Mouse (Mus musculus) forebrain, embryonic 13.5 days (tissue): ENCODE measurements at regions not wholly inside any gene's neighbourhood (a gene's known extent, or its start where the extent isn't known, plus 50 kb on each side); places are given as distances from the start of the nearest gene placed in this dataset.

Experiments used
- ATAC-seq: fragments of 200-750 bp; cut with Nextera tagmentation; 2 replicates; pipeline ENCODE4 v1.8.0; 2017
- H3K27ac ChIP-seq: fragments of 300-500 bp; sonication (generic); 2 replicates; pipeline ENCODE4 v1.5.1; 2015; ENCODE audit warnings: inconsistent platforms, mild to moderate bottlenecking, moderate library complexity
- H3K27me3 ChIP-seq: fragments of 300-500 bp; sonication (generic); 2 replicates; pipeline ENCODE4 v1.6.1; 2015; ENCODE audit warnings: mild to moderate bottlenecking, inconsistent platforms
- H3K36me3 ChIP-seq: fragments of 300-500 bp; sonication (generic); 2 replicates; pipeline ENCODE4 v1.6.1; 2015; ENCODE audit warnings: mild to moderate bottlenecking, inconsistent platforms; ENCODE audit not compliant: poor library complexity, severe bottlenecking
- H3K4me1 ChIP-seq: fragments of 300-500 bp; sonication (generic); 2 replicates; pipeline ENCODE4 v1.6.1; 2015; ENCODE audit warnings: inconsistent platforms
- H3K4me2 ChIP-seq: fragments of 300-500 bp; sonication (generic); 2 replicates; pipeline ENCODE4 v1.6.1; 2015; ENCODE audit warnings: inconsistent platforms, mild to moderate bottlenecking, moderate library complexity
- H3K4me3 ChIP-seq: fragments of 300-500 bp; sonication (generic); 2 replicates; pipeline ENCODE4 v1.5.1; 2015; ENCODE audit warnings: mild to moderate bottlenecking, inconsistent platforms
- H3K9ac ChIP-seq: fragments of 300-500 bp; sonication (generic); 2 replicates; pipeline ENCODE4 v1.6.1; 2015; ENCODE audit warnings: mild to moderate bottlenecking, inconsistent platforms
- H3K9me3 ChIP-seq: fragments of 300-500 bp; sonication (generic); replicated peaks from 2 replicates; pipeline ENCODE4 v1.6.1; 2016; ENCODE audit warnings: inconsistent platforms
- WGBS: fragments of 180-500 bp; shearing (Covaris S2); methylation state at CpG from one replicate; pipeline ENCODE4 v1.1.7; 2015; 5-methylcytosine and 5-hydroxymethylcytosine counted together

DNA sequence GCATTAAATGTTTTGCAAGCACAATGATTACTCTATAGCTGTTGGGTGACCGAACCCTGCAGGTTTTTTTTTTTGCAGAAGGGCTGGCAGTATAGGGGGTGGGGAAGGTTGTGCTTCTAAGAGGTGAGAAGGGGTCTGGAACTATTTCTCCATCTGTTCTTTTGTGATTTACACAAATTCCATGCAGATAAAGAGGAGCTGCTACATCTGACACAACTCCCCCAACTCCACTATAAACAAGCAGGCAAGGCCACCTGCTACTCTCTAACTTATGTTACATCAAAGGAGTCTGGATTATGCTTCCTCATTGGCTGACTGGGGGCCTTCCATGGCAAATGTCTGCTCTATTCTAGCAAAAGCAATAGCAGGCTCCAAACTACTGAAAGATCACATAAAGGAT is 299.2 kb upstream of the Flrt2 start:
- Histone ChIP-seq H3K27ac (0 out of 2 replicates have a peak overlapping the region, but pooled peaks have one; percentile 6), H3K4me1 (peaks cover 10% of the 10 kb centered on the region), H3K27me3 (no peaks in the 10 kb centered on the region)

DNA sequence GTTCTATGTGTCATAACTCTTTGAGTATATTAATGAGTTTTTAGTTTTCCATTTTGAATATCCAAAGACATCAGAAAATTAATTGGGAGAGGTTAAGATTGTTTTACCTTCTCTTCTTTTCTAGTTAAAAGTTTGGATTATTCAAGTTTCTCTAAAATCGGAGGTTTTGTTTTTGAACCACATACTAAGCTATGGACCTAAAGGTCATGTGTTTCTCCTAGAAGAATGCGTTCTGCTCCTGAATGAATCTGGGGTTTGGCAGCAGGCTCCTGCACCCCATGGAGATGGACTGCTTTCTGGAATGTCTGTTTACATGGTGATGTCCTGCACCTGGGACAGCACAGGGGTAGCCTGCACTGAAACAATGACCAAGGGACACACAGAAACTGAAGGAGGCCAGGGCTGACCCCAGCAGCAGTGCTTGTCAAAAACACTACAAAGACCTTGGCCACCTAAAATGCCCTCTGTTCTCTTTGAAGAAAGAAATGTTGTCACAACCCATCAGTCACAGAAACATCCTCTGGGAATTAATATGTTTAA is 297.0 kb upstream of the Flrt2 start:
- WGBS = 74% methylated on average over 2 of the region's 2 CpGs
- Histone ChIP-seq H3K4me2 (no peak overlapping the region), H3K36me3 (no peaks in the 10 kb centered on the region), H3K9me3 (no peaks in the 10 kb centered on the region), H3K27me3 (no peaks in the 10 kb centered on the region), H3K27ac (no peak overlapping the region), H3K9ac (no peak overlapping the region), H3K4me1 (peaks cover 10% of the 10 kb centered on the region), H3K4me3 (no peak overlapping the region)
- ATAC-seq = no peak

More for the DNA sequence above, 299.2 kb upstream of the Flrt2 start:
- ATAC-seq = peak; percentile 94
- WGBS = 47% methylated on average over 1 of the region's 1 CpGs
- Histone ChIP-seq H3K4me3 (no peak overlapping the region), H3K36me3 (no peaks in the 10 kb centered on the region), H3K9ac (no peak overlapping the region), H3K9me3 (no peaks in the 10 kb centered on the region), H3K4me2 (no peak overlapping the region)

DNA sequence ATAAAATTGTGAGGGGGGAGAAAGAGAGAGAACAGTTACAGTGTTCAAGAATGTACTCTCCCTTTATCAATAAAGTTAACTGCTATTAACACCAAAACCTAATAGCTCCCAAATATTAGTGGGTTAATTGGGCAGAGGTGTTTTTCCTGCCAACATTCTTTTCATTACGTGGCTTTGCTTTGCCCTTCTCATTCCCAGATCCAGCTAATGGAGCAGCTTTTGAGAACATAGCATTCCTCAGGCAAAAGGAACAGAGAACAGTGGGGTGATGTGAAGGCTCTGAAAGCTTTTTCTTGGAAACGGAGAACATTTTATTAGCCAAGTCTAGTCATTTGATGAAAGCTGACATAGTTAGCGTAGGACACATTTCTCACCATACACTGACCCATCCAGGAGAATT is 271.2 kb upstream of the Flrt2 start:
- Histone ChIP-seq H3K27ac (no peak overlapping the region), H3K4me3 (no peak overlapping the region), H3K27me3 (no peaks in the 10 kb centered on the region), H3K9ac (no peak overlapping the region), H3K4me1 (no peaks in the 10 kb centered on the region), H3K9me3 (no peaks in the 10 kb centered on the region), H3K4me2 (no peak overlapping the region), H3K36me3 (no peaks in the 10 kb centered on the region)
- 67% methylated on average over 3 of the region's 3 CpGs for WGBS
- no peak for ATAC-seq

DNA sequence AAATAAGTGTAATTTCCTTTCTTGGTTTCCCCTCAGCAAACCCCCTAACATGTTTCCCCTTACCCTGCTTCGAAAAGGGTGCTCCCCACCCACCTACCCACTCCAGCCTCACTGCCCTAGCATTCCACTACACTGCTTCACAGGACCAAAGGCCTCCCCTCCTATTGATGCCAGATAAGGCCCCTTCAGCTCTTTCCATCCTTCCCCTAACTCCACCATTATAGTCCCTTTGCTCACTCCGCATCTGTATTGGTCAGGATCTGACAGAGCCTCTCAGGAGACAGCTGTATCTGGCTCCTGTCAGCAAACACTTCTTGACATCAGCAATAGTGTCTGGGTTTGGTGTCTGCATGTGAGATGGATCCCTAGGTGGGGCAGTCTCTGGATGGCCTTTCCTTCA is 267.3 kb upstream of the Flrt2 start:
- H3K4me1 ChIP-seq = no peaks in the 10 kb centered on the region
- no peaks in the 10 kb centered on the region for H3K9me3 ChIP-seq
- no peak for ATAC-seq
- no peak overlapping the region for H3K27ac ChIP-seq
- H3K4me3 ChIP-seq = no peak overlapping the region
- no peak overlapping the region for H3K9ac ChIP-seq
- no peak overlapping the region for H3K4me2 ChIP-seq
- H3K36me3 ChIP-seq = no peaks in the 10 kb centered on the region
- 88% methylated on average over 2 of the region's 2 CpGs for WGBS
- no peaks in the 10 kb centered on the region for H3K27me3 ChIP-seq

DNA sequence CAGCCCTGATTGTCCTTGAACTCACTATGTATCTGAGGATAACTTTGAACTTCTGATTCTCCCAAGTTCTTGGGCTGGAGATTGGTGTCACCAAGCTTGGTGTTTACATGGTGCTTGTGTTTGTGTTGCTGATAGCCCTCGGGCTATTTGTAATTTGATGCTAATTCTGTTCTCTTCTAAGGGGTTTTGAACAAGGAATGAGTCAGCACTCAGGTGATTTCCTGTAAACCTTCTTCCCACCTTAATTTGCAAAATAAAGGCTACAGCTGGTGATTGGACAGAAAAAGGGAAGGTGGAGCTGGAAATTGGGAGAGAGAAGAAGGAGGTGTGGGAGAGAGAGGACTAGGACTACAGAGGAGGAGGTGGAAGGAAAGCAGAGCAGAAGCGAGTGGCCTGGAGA is 254.8 kb upstream of the Flrt2 start:
- Histone ChIP-seq H3K27me3 (no peaks in the 10 kb centered on the region), H3K36me3 (no peaks in the 10 kb centered on the region), H3K4me3 (no peak overlapping the region), H3K27ac (no peak overlapping the region), H3K4me1 (no peaks in the 10 kb centered on the region), H3K4me2 (no peak overlapping the region), H3K9me3 (no peaks in the 10 kb centered on the region), H3K9ac (no peak overlapping the region)
- WGBS = 76% methylated on average over 2 of the region's 2 CpGs
- no peak for ATAC-seq

DNA sequence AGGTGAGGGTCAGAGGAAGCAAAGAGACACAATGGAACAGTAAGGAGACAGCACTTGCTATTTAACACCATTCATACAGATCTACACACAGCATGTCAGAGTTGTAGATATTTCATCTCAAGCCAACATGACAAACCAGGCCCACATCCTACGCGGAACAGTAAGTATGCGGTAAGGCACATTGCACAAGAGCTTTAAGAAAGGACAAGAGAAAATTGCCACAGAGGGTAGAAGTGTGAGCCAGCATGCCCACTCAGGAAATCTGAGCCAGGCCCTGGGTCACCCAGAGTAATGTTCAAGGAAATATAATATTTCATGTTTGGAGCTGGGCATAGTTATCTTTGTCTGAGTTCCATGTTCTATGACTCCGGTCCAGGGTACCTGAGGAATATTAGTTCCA is 234.5 kb upstream of the Flrt2 start:
- 94% methylated on average over 4 of the region's 4 CpGs for WGBS
- no peak overlapping the region for H3K4me2 ChIP-seq
- H3K4me3 ChIP-seq = no peak overlapping the region
- ATAC-seq = no peak
- H3K9ac ChIP-seq = no peak overlapping the region
- H3K27ac ChIP-seq = no peak overlapping the region
- H3K36me3 ChIP-seq = no peaks in the 10 kb centered on the region
- H3K4me1 ChIP-seq = no peaks in the 10 kb centered on the region
- no peaks in the 10 kb centered on the region for H3K9me3 ChIP-seq
- H3K27me3 ChIP-seq = 0 out of 2 replicates have a peak, but pooled peaks cover 7% of the 10 kb centered on the region

DNA sequence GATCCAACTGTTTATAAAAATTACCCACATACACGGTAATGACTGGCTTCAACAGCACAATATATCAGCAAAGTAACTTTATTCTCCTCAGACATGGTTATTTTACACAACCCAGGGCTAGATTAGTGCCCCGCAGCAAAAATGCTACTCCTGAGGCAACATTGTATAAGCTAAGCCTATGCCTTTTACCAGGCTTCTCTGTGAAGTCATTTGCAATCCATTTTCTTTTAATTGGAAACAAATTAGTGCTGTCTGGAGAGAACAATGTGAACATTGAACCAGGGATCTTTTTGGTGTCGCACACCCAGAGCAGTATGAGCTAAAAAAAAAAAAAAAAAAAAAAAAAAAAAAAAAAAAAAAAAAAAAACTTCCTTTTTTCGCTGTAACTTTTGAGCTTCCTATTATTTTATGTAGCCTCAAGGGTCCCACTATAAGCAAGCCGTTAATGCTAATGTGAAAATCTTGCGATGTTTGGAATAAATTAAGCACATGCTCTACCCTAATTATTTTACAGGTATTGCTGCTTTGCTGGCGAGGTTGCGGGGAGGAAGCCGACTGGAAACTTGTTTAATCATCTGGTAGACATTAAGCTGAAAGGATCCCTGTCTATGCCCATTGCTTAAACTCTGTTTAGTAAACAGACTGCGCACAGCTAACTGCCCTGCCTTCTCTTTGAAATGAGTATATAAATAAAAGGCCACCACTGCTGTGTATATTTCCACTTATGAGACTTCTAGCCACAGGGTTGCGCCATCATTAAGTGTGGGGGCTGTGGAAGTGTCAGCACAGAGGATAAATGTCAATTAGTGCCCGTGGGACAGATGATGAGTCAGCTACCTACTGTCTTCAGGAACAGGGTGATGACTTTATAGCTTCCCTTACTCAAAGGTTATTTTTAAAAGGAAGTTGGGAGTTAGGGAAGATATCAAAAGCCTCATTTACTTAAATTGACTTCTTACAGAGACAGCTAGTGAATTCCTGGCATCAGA is 225.2 kb upstream of the Flrt2 start:
- peaks cover 15% of the 10 kb centered on the region; the same call in 1 of the 2 replicates for H3K27me3 ChIP-seq
- H3K4me1 ChIP-seq = peaks cover 16% of the 10 kb centered on the region
- H3K9me3 ChIP-seq = no peaks in the 10 kb centered on the region
- H3K36me3 ChIP-seq = no peaks in the 10 kb centered on the region
- H3K27ac ChIP-seq = no peak overlapping the region
- no peak overlapping the region for H3K9ac ChIP-seq
- no peak overlapping the region for H3K4me3 ChIP-seq
- 18% methylated on average over 12 of the region's 12 CpGs for WGBS
- peak; percentile 30; the same call in 1 of the 2 replicates for ATAC-seq
- no peak overlapping the region for H3K4me2 ChIP-seq

DNA sequence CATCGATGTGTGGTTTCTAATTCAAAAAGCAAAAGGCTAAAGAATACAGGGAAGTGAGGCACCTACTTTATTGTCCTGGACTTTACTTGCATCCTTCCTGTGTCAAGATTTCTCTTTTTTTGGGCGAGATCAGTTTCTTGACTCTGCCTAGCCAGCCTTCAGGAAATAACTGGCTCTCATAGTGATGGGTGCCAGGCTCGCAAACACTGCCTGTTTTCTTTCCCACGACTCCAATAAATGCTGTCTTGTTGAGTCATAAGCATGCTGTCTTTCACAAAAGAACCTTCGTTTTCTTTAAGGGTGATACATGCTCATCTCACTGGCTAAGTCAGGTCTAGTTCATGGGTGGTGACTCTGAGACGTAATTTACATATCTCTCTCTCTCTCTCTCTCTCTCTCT is 222.1 kb upstream of the Flrt2 start:
- no peak for ATAC-seq
- Histone ChIP-seq H3K9ac (no peak overlapping the region), H3K4me1 (peaks cover 16% of the 10 kb centered on the region), H3K4me3 (no peak overlapping the region), H3K9me3 (no peaks in the 10 kb centered on the region), H3K4me2 (no peak overlapping the region), H3K36me3 (no peaks in the 10 kb centered on the region), H3K27me3 (0 out of 2 replicates have a peak, but pooled peaks cover 7% of the 10 kb centered on the region), H3K27ac (no peak overlapping the region)
- WGBS = 71% methylated on average over 6 of the region's 6 CpGs

DNA sequence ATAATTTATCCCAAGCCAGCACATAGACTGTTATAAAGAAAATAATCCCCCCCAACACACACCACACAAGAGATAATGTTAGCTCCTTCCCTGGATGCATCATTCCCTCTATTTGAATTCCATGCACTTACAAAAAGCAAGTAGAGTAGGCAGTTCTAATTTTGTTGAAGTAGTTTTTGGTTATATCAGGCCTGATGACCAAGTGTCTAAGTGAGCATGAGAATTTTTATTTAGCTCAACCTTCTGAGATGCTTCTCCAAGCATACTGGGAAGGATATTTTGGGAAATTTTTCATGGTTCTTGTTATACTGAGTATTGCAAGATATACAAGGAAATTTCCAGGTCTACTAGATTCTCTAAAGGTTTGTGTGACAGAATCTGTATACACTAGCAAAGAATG is 205.5 kb upstream of the Flrt2 start:
- no peaks in the 10 kb centered on the region for H3K9me3 ChIP-seq
- ATAC-seq = no peak
- H3K4me1 ChIP-seq = no peaks in the 10 kb centered on the region
- H3K4me2 ChIP-seq = no peak overlapping the region
- no peak overlapping the region for H3K4me3 ChIP-seq
- H3K9ac ChIP-seq = no peak overlapping the region
- H3K27me3 ChIP-seq = no peaks in the 10 kb centered on the region
- H3K27ac ChIP-seq = no peak overlapping the region
- no peaks in the 10 kb centered on the region for H3K36me3 ChIP-seq

DNA sequence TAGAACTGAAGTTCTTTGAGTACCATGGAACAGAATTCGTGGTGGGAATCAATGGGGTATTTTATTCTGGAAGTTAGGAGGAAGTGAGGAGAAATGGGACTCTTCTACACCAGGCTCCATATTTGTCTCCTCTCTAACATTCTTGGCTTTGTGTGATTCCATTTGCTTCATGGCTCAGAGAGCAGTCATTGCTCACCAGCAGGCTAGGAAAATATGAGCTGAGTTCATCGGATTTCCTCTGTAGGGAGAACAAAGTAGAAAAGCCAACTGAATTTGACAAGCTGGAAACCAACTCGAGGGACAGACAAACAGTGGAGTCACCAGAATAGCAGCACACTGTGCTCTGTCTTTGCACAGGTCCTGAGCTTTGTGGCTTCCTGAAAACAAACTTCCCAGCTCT is 203.7 kb upstream of the Flrt2 start:
- Histone ChIP-seq H3K27ac (no peak overlapping the region), H3K4me1 (no peaks in the 10 kb centered on the region), H3K9ac (no peak overlapping the region), H3K9me3 (no peaks in the 10 kb centered on the region), H3K27me3 (no peaks in the 10 kb centered on the region), H3K4me2 (no peak overlapping the region), H3K36me3 (no peaks in the 10 kb centered on the region), H3K4me3 (no peak overlapping the region)
- no peak for ATAC-seq
- 70% methylated on average over 3 of the region's 3 CpGs for WGBS

DNA sequence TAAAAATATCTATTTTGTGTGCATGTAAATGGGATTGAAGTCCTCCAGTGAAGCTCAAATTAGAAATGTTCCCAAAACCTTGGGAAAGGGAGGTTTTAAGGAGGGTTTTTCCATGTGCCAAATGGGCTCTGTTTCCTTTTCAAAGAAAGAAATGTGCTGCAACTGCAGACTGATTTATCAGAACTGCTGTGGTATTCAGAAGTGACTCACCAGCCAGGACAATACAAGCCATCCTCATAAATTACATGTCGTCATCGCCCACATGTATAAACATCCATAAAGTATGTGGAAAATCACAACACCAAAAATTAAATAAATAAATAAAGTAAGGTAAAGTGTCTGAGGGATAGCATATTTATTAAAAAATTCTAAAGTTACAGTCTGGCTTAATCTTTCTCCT is 202.7 kb upstream of the Flrt2 start:
- no peak overlapping the region for H3K27ac ChIP-seq
- no peak overlapping the region for H3K9ac ChIP-seq
- no peaks in the 10 kb centered on the region for H3K27me3 ChIP-seq
- no peaks in the 10 kb centered on the region for H3K9me3 ChIP-seq
- no peaks in the 10 kb centered on the region for H3K4me1 ChIP-seq
- no peaks in the 10 kb centered on the region for H3K36me3 ChIP-seq
- H3K4me3 ChIP-seq = no peak overlapping the region
- no peak overlapping the region for H3K4me2 ChIP-seq
- no peak for ATAC-seq
- 94% methylated on average over 2 of the region's 2 CpGs for WGBS

DNA sequence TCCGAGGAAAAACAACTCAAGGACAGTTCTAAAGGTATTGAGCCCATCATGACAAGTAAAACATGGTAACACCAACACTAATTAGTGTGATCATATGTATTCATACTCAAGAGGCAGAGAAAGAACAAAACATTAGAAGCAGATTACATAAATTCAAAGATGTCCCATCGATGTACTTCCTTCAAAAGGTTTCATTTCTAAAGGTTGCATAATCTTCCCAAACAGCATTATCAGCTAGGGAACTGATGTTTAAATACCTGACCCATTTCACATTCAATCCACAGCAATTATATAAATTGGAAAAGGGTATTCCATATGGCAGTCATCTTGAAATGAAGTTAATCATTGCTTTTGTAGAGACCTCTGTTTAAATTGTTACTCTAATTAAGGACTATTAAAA is 202.2 kb upstream of the Flrt2 start:
- H3K4me1 ChIP-seq = no peaks in the 10 kb centered on the region
- no peak for ATAC-seq
- H3K9ac ChIP-seq = no peak overlapping the region
- H3K4me2 ChIP-seq = no peak overlapping the region
- H3K27ac ChIP-seq = no peak overlapping the region
- no peaks in the 10 kb centered on the region for H3K9me3 ChIP-seq
- H3K27me3 ChIP-seq = no peaks in the 10 kb centered on the region
- 81% methylated on average over 2 of the region's 2 CpGs for WGBS
- no peaks in the 10 kb centered on the region for H3K36me3 ChIP-seq
- no peak overlapping the region for H3K4me3 ChIP-seq
